Mouse (Mus musculus) embryonic facial prominence, embryonic 15.5 days (tissue): Measurements from ENCODE around the gene Olfr1222. TPM values are rescaled to one million over a fixed set of nuclear protein-coding genes. Genes with fewer than 3 reads are reported as not detected.

ENCODE experiments used
- polyA plus RNA-seq: library from polyadenylated mRNA; unstranded; fragments of >200 nt; fragmentation: Nextera tagmentation; extraction: Ambion mirVana; gene quantifications from 2 replicates; pipeline ENCODE4 v1.2.1, GENCODE M21; 2015

Olfr1222 gene
- polyA plus RNA-seq, 1 experiment from 2014 or later, result 0.05 TPM

Other genes starting within 250 kb of the Olfr1222 start
- gene Olfr1208, start 230.7 kb downstream of the Olfr1222 start, polyA plus RNA-seq, result 0.11 TPM in 1 of 2 replicates, not detected in the other
- gene Olfr1209, start 217.9 kb downstream of the Olfr1222 start, polyA plus RNA-seq, result not detected in 2 replicates
- gene Olfr1211, start 194.9 kb downstream of the Olfr1222 start, polyA plus RNA-seq, result not detected in 2 replicates
- gene Olfr1212, start 179.1 kb downstream of the Olfr1222 start, polyA plus RNA-seq, result not detected in 2 replicates
- 0.09 TPM in 1 of 2 replicates, not detected in the other for gene Gm13762, start 152.8 kb downstream of the Olfr1222 start, polyA plus RNA-seq
- not detected in 2 replicates for gene Olfr1214, start 140.4 kb downstream of the Olfr1222 start, polyA plus RNA-seq
- not detected in 2 replicates for gene Olfr1215, start 126.1 kb downstream of the Olfr1222 start, polyA plus RNA-seq
- not detected in 2 replicates for gene Olfr1216, start 114.7 kb downstream of the Olfr1222 start, polyA plus RNA-seq
- gene Olfr1217, start 101.0 kb downstream of the Olfr1222 start, polyA plus RNA-seq, result 0.04 TPM in 1 of 2 replicates, not detected in the other
- gene Olfr1218, start 71.9 kb downstream of the Olfr1222 start, polyA plus RNA-seq, result not detected in 2 replicates
- not detected in 2 replicates for gene Olfr1219, start 49.5 kb downstream of the Olfr1222 start, polyA plus RNA-seq
- not detected in 2 replicates for gene Olfr1220, start 26.2 kb downstream of the Olfr1222 start, polyA plus RNA-seq
- gene Olfr1221, start 15.8 kb downstream of the Olfr1222 start, polyA plus RNA-seq, result 0.24 TPM in 1 of 2 replicates, not detected in the other
- not detected in 2 replicates for gene Olfr1223, start 18.5 kb upstream of the Olfr1222 start, polyA plus RNA-seq
- not detected in 2 replicates for gene Olfr1224-ps1, start 31.0 kb upstream of the Olfr1222 start, polyA plus RNA-seq
- not detected in 2 replicates for gene Olfr1225, start 41.6 kb upstream of the Olfr1222 start, polyA plus RNA-seq
- gene Olfr1226, start 67.0 kb upstream of the Olfr1222 start, polyA plus RNA-seq, result not detected in 2 replicates
- not detected in 2 replicates for gene Olfr1228, start 121.0 kb upstream of the Olfr1222 start, polyA plus RNA-seq
- gene Olfr1229, start 155.0 kb upstream of the Olfr1222 start, polyA plus RNA-seq, result not detected in 2 replicates
- not detected in 2 replicates for gene Olfr1230, start 164.2 kb upstream of the Olfr1222 start, polyA plus RNA-seq
- gene Olfr1231, start 174.0 kb upstream of the Olfr1222 start, polyA plus RNA-seq, result 0.11 TPM in 1 of 2 replicates, not detected in the other
- gene Olfr1232, start 196.6 kb upstream of the Olfr1222 start, polyA plus RNA-seq, result not detected in 2 replicates
- gene Olfr1233, start 209.3 kb upstream of the Olfr1222 start, polyA plus RNA-seq, result not detected in 2 replicates
- gene Olfr1234, start 231.8 kb upstream of the Olfr1222 start, polyA plus RNA-seq, result 0.08 TPM in 1 of 2 replicates, not detected in the other